Mouse (Mus musculus): ENCODE results near the gene Aebp2.

The Aebp2 gene

DNA sequence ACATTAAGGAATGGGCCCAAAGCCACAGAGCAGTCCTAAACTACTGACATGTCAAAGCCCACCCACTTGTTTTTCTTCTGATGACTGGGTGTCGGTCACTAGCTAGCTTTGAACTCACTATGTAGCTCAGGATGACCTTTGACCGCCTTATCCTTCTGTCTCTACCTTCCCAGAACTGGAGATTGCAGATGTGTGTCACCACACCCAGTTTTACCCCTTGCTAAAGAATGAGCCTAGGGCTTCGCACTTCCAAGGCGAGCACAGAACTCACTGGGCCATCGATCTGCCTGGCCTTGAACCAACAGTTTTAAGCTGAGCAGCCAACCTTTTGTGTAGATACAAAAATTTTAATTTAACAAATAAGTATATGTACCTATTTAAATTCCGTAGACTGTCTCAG, 13.8 kb upstream of the Aebp2 start:
- no peak for DNase-seq (ENCODE audit: low read depth)

GRCm38 (mm10) chr6:140609533-140609932, 12.9 kb upstream of the Aebp2 start:
- no peak for DNase-seq (ENCODE audit: low read depth)

- no peak for DNase-seq (ENCODE audit: low read depth)
Observed at GRCm38 (mm10) chr6:140610117-140610516, 12.3 kb upstream of the Aebp2 start.

DNA sequence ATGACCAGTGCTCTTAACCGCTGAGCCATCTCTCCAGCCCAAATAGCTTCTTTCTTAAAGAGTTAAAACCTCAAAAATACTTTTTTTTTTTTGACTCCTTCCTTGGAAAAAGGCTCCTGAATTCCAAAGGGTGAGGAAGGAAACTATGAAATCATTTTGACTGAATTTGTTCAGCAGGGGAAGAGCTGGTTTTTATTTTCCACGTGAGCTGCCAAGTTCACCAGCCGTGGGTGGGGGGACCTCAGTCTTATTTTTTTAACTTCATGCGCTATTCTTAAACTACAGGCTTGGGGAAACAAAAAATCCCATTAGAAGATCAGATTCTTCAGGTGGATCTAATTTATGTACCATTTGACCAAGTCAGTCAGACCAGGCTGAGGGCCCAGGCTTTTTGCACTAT, 11.2 kb upstream of the Aebp2 start:
- DNase-seq (ENCODE audit: low read depth) = no peak

DNA sequence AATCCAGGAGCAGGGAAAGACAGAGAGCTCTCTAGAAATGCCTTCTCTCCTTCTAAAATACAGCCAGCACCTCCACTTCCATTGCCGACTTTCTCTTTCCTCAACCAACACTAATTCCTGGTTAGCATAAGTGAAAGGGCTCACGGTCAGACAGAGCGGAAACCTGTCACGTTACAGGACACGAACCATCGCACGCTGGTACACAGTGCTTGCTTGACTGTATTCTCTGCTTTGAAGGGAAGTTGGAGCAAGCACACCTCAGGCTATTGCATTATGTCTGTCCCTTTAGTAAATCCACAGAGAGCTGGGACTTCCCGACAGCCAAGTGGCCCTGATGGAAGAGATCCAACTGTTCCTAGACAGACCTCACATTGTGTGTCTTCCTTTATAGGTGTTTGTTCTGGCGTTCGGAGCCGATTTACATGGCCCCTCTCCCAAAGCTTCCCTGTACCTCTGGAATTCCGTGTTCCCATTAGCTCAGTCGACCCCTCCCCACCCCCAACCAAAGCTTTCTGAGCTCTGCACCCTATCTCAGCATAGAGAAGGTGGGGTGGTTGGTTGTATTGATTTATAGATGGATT, 10.5 kb upstream of the Aebp2 start:
- no peak for DNase-seq (ENCODE audit: low read depth)

- DNase-seq (ENCODE audit: low read depth) = peak; percentile 55
Observed at GRCm38 (mm10) chr6:140613822-140614221, 8.6 kb upstream of the Aebp2 start.

GRCm38 (mm10) chr6:140614711-140615110, 7.8 kb upstream of the Aebp2 start:
- DNase-seq (ENCODE audit: low read depth) = no peak

DNA sequence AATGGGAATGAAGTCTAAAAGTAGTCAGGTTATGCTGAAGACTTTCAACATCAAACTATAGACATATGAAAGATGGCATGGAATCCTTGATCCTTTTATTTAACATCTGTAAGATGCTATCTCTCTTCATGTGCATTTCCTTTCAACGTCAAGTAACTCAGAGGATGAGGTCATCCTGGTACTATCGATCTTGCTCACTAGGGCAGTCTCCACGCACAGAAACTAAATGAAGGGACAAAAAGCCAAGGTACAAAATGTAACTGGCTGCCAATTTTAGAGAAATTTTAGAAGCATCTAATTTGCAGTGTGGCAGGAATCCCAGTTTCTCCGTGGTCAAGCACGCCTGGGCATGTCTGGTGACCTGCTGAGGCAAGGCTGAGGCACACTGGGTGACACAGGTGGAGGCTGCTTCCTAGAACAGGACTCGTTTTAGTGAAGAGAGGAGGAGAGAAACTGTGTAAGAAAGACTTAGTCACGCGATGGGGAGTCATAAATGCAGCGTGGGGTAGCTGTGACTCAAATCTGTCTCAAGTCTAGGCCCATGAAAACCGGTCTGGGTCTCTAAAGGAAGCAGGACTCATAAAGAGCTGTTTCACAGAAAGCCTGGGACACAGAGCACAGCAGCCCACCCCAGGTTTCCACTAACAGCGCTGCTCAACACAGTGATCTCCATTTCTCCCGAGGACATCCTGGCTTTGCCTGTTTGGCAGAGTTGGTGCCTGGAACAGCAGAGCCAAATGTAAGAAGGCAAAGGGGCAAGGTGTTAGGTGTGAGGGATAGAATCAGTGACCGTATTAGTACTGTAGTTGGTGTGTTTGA, 1.7 kb upstream of the Aebp2 start:
- DNase-seq (ENCODE audit: low read depth) = peak; percentile 45

- DNase-seq (ENCODE audit: low read depth) = no peak
Observed at GRCm38 (mm10) chr6:140621622-140622021, 841 bp upstream of the Aebp2 start.

- DNase-seq (ENCODE audit: low read depth) = peak; percentile 93
Observed at GRCm38 (mm10) chr6:140623226-140624095, 998 bp downstream of the Aebp2 start.

DNA sequence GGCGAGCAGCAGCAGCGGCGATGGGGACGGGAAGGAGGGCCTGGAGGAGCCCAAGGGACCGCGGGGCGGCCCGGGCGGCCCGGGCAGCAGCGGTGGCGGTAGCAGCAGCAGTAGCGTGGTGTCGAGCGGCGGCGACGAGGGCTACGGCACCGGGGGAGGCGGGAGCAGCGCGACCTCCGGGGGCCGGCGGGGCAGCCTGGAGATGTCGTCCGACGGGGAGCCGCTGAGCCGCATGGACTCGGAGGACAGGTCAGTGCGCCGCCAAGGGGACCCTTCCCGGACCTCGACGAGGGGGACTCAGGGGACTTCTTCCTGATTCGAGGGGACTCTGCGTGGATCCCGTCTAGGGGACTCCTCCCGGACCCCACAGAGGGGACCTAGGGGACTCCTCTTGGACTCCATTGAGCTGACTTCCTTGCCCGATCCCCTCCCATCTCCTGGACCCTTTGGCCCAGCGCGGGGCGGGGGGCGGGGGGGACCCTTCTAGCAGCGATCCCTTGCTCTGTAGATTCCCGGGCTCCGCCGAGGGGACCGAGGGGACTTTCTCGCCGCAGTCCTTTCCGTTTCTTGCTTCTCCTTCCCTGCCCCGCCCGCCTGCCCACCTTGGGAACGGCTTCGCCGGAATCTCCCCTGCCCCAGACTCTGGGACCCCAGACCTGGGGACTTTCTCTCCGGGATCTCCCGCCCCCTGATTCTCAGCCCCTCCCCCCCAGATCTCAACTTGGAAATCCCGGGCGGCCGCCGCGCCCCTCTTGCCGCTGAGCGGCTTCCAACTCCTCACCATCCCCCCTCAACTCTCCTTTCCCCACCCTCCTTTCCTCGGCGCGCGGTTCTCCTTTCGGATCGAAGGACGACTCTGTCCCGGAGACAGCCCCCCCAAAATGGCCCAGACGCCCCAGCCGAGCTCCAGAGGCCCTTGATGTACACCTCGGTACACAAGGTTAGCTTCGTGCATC, 1.9 kb downstream of the Aebp2 start:
- DNase-seq (ENCODE audit: low read depth) = no peak

DNA sequence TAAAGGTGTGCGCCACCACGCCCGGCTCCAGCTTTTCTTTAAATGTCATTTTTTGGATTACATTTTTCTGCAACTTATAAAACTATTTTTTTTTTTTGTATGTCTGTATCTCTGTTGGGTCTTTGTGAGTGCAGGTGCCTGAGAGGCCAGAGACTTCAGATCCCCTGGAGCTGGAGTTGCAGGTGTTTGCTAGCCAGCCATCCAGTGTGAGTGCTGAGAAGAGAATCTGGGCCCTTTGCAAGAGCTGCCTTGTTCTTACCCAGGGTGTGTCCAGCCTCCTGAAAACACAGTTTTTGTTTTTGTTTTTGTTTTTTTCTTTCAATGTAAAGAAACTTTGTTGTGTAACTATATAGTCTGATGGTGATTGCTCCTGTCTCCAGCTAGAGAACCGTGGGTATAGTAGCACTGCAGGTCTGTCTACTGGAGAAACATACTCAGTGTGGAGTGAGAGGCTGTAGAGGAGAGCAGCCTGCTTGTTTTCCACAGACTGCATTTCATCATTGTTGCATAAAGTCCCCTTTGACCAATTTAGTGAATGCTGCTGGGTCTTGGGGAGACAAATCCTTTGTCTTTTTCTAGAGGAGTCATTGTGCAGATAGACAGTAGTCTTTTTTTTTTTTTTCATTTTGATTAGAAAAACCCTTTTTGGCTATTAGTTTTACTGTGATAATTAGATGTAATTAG, 6.9 kb downstream of the Aebp2 start:
- no peak for DNase-seq (ENCODE audit: low read depth)

DNA sequence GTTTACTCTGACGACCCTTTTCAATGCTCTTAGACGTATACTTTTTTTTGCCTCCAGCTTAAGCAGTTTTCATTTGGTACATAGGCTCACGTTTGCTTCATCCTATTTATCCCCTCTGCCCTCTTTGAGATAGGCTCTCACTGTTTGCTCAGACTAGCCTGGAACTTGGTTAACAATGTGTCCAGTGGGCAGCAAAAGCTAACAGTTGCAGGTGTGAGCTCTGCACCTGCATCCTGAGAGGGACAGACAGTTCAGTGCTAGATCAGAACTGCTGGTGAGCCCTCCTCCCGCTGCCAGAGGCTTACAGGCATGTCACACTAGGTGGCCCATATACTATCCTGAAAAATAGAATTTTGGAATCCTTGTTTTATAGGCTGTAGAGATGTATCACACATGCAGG, 7.8 kb downstream of the Aebp2 start:
- no peak for DNase-seq (ENCODE audit: low read depth)

- no peak for DNase-seq (ENCODE audit: low read depth)
Observed at GRCm38 (mm10) chr6:140633616-140634015, 11.2 kb downstream of the Aebp2 start.

- DNase-seq (ENCODE audit: low read depth) = no peak
Observed at GRCm38 (mm10) chr6:140636290-140636689, 13.8 kb downstream of the Aebp2 start.

DNA sequence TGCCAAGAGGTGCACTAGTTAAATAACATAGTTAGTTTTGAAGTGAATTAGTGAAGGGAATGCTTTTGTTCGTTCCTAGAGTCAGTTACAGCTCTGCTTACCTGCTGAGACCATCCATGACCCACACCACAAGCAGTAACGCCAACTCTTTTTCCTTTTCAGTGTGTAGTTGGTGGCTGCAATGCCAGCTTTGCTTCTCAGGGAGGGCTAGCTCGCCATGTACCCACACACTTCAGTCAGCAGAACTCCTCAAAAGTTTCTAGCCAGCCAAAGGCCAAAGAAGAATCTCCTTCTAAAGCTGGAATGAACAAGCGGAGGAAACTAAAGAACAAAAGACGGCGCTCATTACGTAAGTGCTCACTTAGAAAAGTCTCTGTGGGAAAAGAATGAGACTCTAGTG, 19.5 kb downstream of the Aebp2 start:
- DNase-seq (ENCODE audit: low read depth) = no peak

GRCm38 (mm10) chr6:140642655-140643054, 20.2 kb downstream of the Aebp2 start:
- no peak for DNase-seq (ENCODE audit: low read depth)

DNA sequence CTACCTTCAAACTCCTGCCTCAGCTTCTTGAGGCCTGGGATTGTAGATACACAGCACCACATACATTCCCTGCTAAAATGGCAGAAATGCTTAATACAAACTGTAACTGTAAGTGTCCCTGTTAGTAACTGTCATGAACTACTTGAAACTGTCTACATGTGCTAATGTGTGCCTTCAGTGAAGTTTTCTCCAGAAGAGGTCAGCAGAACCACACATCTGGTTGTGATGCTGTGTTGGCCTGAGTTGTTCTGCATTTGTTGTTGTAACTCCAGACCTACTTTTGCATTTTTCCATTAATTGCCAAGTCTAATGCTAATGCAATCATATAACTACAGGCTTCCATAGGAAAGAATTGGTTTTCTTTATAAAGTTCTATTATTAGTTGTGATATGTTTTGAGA, 23.5 kb downstream of the Aebp2 start:
- DNase-seq (ENCODE audit: low read depth) = peak; percentile 43

DNA sequence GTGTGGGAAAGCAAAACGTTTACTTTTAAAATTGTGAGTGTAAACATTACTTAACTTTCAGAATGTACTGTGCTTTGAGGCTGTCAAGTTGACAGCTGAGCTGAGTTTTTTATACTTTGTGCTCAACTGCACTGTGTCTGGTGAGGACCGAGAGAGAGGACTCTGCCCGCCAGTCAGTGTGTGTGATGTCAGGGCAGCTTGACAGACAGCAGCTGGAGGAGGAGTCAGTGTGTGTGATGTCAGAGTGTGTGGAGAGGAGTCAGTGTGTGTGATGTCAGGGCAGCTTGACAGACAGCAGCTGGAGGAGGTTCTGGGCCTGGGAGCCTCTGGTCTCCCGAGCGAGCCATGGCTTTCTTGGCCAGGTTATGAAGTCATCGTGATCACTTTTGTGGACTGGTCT, 24.4 kb downstream of the Aebp2 start:
- no peak for DNase-seq (ENCODE audit: low read depth)

- no peak for DNase-seq (ENCODE audit: low read depth)
Observed at GRCm38 (mm10) chr6:140649812-140650211, 27.3 kb downstream of the Aebp2 start.

- no peak for DNase-seq (ENCODE audit: low read depth)
Observed at GRCm38 (mm10) chr6:140651923-140652322, 29.5 kb downstream of the Aebp2 start.
